Mouse (Mus musculus) kidney, embryonic 14.5 days (tissue): ENCODE data around the gene Tenm4. TPM values are rescaled to one million over a fixed set of nuclear protein-coding genes. Genes with fewer than 3 reads are reported as not detected.

Source experiments
- ATAC-seq: fragments of 200-750 bp; cut with Nextera tagmentation; 2 replicates; pipeline ENCODE4 v1.8.0; 2017; ENCODE audit warnings: moderate number of reproducible peaks, mild to moderate bottlenecking, moderate TSS enrichment, moderate library complexity; ENCODE audit not compliant: low FRiP score, low TSS enrichment
- H3K27ac ChIP-seq: fragments of 300-500 bp; sonication (generic); 2 replicates; pipeline ENCODE4 v1.5.1; 2014; ENCODE audit warnings: low read depth, mild to moderate bottlenecking, low read length, moderate library complexity, mixed read lengths
- H3K27me3 ChIP-seq: fragments of 300-500 bp; sonication (generic); 2 replicates; pipeline ENCODE4 v1.6.1; 2014; ENCODE audit warnings: mild to moderate bottlenecking, low read length; ENCODE audit not compliant: control insufficient read depth, insufficient read depth
- H3K36me3 ChIP-seq: fragments of 300-500 bp; sonication (generic); 2 replicates; pipeline ENCODE4 v1.6.1; 2014; ENCODE audit warnings: low read length, mixed read lengths; ENCODE audit not compliant: control insufficient read depth, insufficient read depth
- H3K4me1 ChIP-seq: fragments of 300-500 bp; sonication (generic); 2 replicates; pipeline ENCODE4 v1.6.1; 2014; ENCODE audit warnings: low read length, mixed read lengths; ENCODE audit not compliant: control insufficient read depth, insufficient read depth
- H3K4me2 ChIP-seq: fragments of 300-500 bp; sonication (generic); replicated peaks from 2 replicates; pipeline ENCODE4 v1.6.1; 2014; ENCODE audit warnings: low read depth, mild to moderate bottlenecking, low read length
- H3K4me3 ChIP-seq: fragments of 300-500 bp; sonication (generic); 2 replicates; pipeline ENCODE4 v1.5.1; 2014; ENCODE audit warnings: mild to moderate bottlenecking, low read length
- H3K9ac ChIP-seq: fragments of 300-500 bp; sonication (generic); 2 replicates; pipeline ENCODE4 v1.6.1; 2014; ENCODE audit warnings: low read depth, mild to moderate bottlenecking, low read length, moderate library complexity
- H3K9me3 ChIP-seq: fragments of 300-500 bp; sonication (generic); 2 replicates; pipeline ENCODE4 v1.6.1; 2016; ENCODE audit warnings: low read length; ENCODE audit not compliant: control insufficient read depth
- WGBS: fragments of 180-500 bp; shearing (Covaris S2); extraction: QIAGEN DNeasy Blood & Tissue Kit; methylation state at CpG from one replicate; pipeline ENCODE4 v1.1.7; 2014; 5-methylcytosine and 5-hydroxymethylcytosine counted together
- polyA plus RNA-seq: library from polyadenylated mRNA; unstranded; fragments of >200 nt; fragmentation: Nextera tagmentation; extraction: Ambion mirVana; gene quantifications from 2 replicates; pipeline ENCODE4 v1.2.1, GENCODE M21; 2014

Tenm4 gene
- polyA plus RNA-seq, 1 experiment from 2014 or later = 51.0 TPM

GRCm38 (mm10) chr7:96786262-96787044 lies 615.4 kb downstream of the Tenm4 start:
- WGBS = 73% methylated on average over 5 of the region's 5 CpGs
- H3K9ac ChIP-seq = no peak overlapping the region

GRCm38 (mm10) chr7:96788135-96788534 lies 617.1 kb downstream of the Tenm4 start:
- Histone ChIP-seq H3K4me2 (no peak overlapping the region), H3K27me3 (no peaks in the 10 kb centered on the region), H3K4me1 (peaks cover 14% of the 10 kb centered on the region), H3K27ac (no peak overlapping the region), H3K9ac (no peak overlapping the region), H3K4me3 (no peak overlapping the region), H3K36me3 (peaks cover 7% of the 10 kb centered on the region; the same call in 1 of the 2 replicates), H3K9me3 (no peaks in the 10 kb centered on the region)
- 39% methylated on average over 4 of the region's 4 CpGs for WGBS
- ATAC-seq = peak; percentile 76

More at GRCm38 (mm10) chr7:96786262-96787044, 615.4 kb downstream of the Tenm4 start:
- Histone ChIP-seq H3K9me3 (no peaks in the 10 kb centered on the region), H3K4me1 (peaks cover 11% of the 10 kb centered on the region), H3K27me3 (no peaks in the 10 kb centered on the region), H3K36me3 (peaks cover 9% of the 10 kb centered on the region; the same call in 1 of the 2 replicates), H3K4me2 (no peak overlapping the region), H3K27ac (no peak overlapping the region), H3K4me3 (no peak overlapping the region)
- no peak for ATAC-seq

GRCm38 (mm10) chr7:96790326-96790725 lies 619.3 kb downstream of the Tenm4 start:
- Histone ChIP-seq H3K4me1 (peaks cover 14% of the 10 kb centered on the region), H3K27me3 (no peaks in the 10 kb centered on the region), H3K4me3 (no peak overlapping the region), H3K9me3 (no peaks in the 10 kb centered on the region), H3K4me2 (no peak overlapping the region), H3K9ac (no peak overlapping the region), H3K36me3 (no peaks in the 10 kb centered on the region; the same call in 1 of the 2 replicates), H3K27ac (no peak overlapping the region)
- no peak for ATAC-seq
- 68% methylated on average over 2 of the region's 2 CpGs for WGBS

- peaks cover 29% of the 10 kb centered on the region for H3K4me1 ChIP-seq
- H3K4me2 ChIP-seq = no peak overlapping the region
- H3K27ac ChIP-seq = no peak overlapping the region
- no peaks in the 10 kb centered on the region for H3K27me3 ChIP-seq
- WGBS = 40% methylated on average over 8 of the region's 8 CpGs
- no peak overlapping the region for H3K9ac ChIP-seq
- ATAC-seq = no peak
- no peak overlapping the region for H3K4me3 ChIP-seq
- no peaks in the 10 kb centered on the region; the same call in 1 of the 2 replicates for H3K36me3 ChIP-seq
- no peaks in the 10 kb centered on the region for H3K9me3 ChIP-seq
Observed at GRCm38 (mm10) chr7:96792456-96793229, 621.6 kb downstream of the Tenm4 start.

GRCm38 (mm10) chr7:96796033-96796741 lies 625.1 kb downstream of the Tenm4 start:
- Histone ChIP-seq H3K27ac (peak overlapping the region; percentile 85), H3K9me3 (no peaks in the 10 kb centered on the region), H3K36me3 (no peaks in the 10 kb centered on the region; the same call in 1 of the 2 replicates), H3K4me2 (no peak overlapping the region), H3K4me3 (no peak overlapping the region), H3K9ac (no peak overlapping the region), H3K4me1 (peaks cover 27% of the 10 kb centered on the region), H3K27me3 (no peaks in the 10 kb centered on the region)
- WGBS = 44% methylated on average over 9 of the region's 9 CpGs
- peak; percentile 79 for ATAC-seq

- ATAC-seq = peak; percentile 76
- 56% methylated on average over 20 of the region's 20 CpGs for WGBS
- Histone ChIP-seq H3K27ac (peak overlapping the region; percentile 85), H3K4me3 (no peak overlapping the region), H3K9ac (no peak overlapping the region; the same call in 1 of the 2 replicates), H3K4me2 (no peak overlapping the region), H3K9me3 (no peaks in the 10 kb centered on the region), H3K27me3 (no peaks in the 10 kb centered on the region), H3K4me1 (peaks cover 27% of the 10 kb centered on the region), H3K36me3 (no peaks in the 10 kb centered on the region; the same call in 1 of the 2 replicates)
Observed at GRCm38 (mm10) chr7:96796788-96797485, 625.9 kb downstream of the Tenm4 start.

- ATAC-seq = no peak
- Histone ChIP-seq H3K4me2 (no peak overlapping the region), H3K27me3 (no peaks in the 10 kb centered on the region), H3K9me3 (no peaks in the 10 kb centered on the region), H3K9ac (no peak overlapping the region), H3K4me3 (no peak overlapping the region), H3K27ac (peak overlapping the region; percentile 85; the same call in 1 of the 2 replicates), H3K4me1 (peaks cover 26% of the 10 kb centered on the region), H3K36me3 (peaks cover under 1% of the 10 kb centered on the region; the same call in 1 of the 2 replicates)
- 42% methylated on average over 13 of the region's 13 CpGs for whole genome bisulfite sequencing
Observed at GRCm38 (mm10) chr7:96797716-96798332, 626.8 kb downstream of the Tenm4 start.

- H3K4me3 ChIP-seq = no peak overlapping the region
- WGBS = 49% methylated on average over 5 of the region's 5 CpGs
- H3K9ac ChIP-seq = no peak overlapping the region
- H3K4me1 ChIP-seq = peaks cover 24% of the 10 kb centered on the region
- no peaks in the 10 kb centered on the region for H3K9me3 ChIP-seq
- no peak for ATAC-seq
- H3K4me2 ChIP-seq = no peak overlapping the region
- H3K36me3 ChIP-seq = 0 out of 2 replicates have a peak, but pooled peaks cover 3% of the 10 kb centered on the region
- no peak overlapping the region for H3K27ac ChIP-seq
- no peaks in the 10 kb centered on the region for H3K27me3 ChIP-seq
Observed at GRCm38 (mm10) chr7:96799816-96800215, 628.8 kb downstream of the Tenm4 start.
